Mouse (Mus musculus) embryo, embryonic 11 days (tissue): Measurements from ENCODE around the gene Dip2a.

Experiments used
- DNase-seq: peaks from one replicate; pipeline ENCODE4 v3.0.0-alpha.2; 2015

Gene Dip2a

DNA sequence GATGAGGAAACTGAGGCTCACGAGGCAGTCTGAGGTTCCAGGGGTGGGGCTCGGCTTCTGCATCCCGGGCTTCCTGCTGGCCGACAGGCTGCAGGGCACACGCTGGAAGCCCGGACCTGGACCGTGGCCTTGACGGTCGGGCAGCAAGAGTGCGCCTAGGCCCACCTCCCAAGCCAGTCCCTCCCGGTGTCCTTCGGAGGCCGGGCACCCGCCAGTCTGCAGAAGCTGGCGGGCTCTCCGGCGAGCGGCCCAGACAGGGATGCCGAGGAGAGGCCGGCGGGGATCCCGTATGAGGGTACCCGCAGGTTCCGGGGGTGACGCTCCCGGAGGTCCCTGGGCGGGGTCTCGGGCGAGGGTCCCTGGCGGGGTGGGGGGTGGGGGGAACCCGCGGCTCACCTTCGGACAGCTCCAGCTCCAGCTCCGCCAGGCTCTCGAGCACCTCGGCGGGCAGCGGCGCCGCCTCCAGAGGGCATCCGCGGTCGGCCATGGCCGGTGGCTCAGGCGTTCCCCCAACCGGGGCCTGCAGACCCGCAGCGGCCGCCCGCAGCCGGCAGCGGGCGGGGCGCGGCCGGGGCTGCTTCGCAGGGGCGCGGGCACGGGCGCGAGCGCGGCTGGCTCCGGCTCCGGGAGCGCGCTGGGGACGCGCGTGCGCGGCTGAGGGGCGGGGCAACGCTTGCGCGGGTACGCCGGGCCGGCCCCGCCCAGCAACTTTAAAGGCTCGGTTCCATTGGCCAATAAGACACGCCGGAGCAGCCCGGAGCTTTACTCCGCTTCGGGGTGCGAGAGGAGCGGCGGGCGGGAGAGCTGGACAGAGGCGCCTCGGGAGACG lies at the start of gene Dip2a:
Dip2a (minus strand) TSS at position 581 of the 829 bp plus-strand sequence.
- peak; percentile 96 for DNase-seq

DNA sequence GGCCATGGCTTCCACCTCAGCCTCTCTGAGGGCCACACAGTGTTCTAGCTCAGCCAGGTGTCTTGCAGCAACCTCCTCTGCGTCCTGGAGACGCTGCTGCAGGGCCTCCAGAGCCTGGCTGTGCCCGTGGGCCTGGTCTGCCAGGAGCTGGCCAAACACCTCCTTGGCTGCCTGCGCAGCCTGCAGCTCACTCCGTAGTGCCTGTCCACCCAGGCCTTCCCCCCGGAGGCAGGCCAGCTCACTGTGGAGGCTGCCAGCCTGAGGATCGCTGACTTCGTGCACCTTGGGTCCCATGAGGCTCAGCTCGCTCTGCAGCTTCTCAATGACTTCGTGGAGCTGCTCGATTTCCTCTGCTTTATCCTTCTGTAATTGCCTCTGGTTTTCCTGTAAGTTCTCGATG lies 47.5 kb upstream of the Dip2a start:
- DNase-seq, result no peak

DNA sequence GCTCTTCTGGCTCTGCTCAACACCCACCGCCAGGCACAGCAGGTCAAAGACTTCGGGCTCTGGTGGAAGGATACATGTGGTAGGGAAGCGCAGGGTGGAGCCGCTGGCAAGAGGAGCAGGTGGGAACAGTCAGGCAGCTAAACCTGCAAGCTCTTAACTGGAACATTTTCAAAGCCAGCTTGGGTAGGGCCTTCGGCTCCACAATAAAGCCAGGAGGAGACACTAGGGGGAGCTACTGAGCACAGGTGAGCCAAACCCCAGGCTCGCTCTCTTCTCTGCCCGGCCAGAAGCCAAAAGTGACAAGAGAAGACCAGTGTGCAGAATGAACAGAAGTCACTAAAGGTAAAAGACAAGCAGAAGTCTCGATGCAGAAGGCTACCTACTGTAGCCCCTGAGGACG lies 46.7 kb upstream of the Dip2a start:
- DNase-seq, result peak; percentile 44

DNA sequence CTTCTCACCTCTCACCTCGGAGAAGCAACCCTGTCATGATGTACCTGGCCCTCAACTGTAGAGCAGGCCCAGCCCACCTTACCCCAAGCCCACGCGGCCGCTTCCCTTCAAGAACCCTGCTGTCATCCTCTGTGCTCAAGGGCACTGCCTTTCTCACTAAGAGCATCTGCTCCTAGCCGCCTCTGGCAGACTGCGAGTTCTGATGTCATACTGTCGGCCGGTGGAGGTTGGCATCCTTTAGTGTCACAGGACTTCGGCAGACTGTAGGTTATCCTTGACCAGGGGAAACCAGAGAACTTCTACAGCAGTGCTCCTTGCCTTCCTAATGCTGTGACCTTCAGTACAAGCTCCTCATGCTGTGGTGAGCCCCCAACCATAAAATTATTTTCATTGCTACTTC lies 46.1 kb upstream of the Dip2a start:
- no peak for DNase-seq

DNA sequence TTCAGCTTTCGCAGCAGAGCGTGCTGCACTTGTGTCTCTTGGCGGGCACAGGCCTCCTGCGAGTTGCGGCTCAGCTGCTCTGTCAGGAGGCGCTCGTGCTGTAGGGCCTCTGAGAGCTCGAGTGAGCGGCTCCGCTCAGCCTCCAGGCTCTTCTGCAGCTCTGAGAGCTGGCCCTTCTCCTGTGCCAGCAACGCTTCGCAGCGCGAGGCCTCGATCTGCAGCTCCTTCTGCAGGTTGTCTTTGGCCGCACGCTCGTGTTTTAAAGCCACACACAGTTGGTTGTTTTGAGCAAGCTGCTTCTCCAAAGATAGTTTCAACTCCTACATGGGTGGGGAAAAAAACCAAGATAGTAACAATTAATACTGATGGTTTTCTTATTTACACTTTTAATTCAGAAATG lies 29.9 kb upstream of the Dip2a start:
- no peak for DNase-seq

DNA sequence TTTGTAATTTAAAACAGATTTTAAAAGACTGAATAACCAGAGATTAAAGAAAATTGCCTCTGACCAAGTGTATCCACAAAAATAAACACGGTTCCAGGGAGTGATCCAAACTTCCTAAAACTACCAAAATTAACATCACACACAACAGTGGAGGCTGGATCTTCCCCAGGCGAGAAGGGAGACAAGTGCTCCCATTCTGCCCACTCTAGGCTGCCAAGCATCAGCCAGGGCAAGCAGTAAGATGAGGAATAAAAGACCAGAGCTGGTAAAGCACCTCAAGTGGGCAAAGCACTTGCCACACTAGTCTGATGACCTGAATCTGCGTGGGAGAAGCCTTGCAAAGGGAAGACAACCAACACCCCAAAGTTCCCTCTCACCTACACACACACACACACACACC lies 26.6 kb upstream of the Dip2a start:
- DNase-seq, result no peak

DNA sequence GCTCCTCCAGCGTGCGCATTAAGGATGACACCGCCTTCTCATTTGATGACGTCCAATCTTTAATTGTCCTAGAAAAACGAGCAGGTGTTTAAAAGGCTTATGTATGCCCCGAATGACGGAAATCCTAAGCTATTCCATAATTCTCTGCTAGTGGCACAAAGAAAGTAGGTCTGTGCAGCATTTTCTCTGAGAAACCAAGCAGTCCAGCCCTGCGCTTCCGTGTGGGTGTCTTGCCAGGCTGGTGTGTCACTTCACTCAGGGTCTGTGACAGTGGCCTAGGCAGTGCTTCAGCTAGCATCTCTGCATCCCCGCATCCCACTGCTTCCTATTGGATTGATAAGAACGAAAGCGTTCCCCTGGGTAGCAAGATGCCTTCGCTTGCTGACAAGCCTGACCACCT lies 23.7 kb upstream of the Dip2a start:
- no peak for DNase-seq

DNA sequence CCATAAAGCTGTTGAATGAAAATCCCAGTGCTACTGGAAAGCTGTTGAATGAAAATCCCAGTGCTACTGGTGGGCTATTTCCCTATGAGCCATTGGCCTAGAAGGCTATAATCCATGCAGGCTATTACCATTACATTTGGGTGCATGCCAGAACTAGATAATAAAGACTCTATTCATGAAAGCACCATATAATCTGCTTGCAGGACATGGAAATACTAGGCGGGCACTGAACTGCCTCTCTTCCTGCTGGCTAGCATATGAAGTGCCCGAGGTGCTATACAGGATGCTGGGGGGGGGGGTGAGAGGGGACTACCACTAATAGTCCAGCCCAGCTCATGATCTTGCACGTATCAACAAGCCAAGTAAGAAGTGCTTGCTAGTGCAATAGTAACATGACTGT lies 18.1 kb upstream of the Dip2a start:
- no peak for DNase-seq

DNA sequence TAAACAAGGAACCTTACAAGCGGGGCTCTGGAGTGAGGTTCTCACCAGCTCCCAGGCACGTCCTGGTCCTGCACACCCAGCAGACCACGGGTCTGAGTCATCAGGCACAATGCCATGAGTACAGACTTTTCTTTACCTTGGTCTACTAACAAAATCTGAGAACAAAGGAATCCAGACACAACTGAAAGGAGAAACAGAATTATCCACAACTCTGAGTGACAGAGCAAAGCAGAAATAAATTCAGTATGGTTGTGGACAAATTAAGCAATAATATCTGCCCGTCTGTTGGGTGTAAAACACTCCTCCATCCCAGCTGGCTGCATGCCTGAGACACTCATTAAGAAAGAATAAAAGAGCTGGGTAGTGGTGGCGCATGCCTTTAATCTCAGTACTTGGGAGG lies 13.4 kb upstream of the Dip2a start:
- no peak for DNase-seq

DNA sequence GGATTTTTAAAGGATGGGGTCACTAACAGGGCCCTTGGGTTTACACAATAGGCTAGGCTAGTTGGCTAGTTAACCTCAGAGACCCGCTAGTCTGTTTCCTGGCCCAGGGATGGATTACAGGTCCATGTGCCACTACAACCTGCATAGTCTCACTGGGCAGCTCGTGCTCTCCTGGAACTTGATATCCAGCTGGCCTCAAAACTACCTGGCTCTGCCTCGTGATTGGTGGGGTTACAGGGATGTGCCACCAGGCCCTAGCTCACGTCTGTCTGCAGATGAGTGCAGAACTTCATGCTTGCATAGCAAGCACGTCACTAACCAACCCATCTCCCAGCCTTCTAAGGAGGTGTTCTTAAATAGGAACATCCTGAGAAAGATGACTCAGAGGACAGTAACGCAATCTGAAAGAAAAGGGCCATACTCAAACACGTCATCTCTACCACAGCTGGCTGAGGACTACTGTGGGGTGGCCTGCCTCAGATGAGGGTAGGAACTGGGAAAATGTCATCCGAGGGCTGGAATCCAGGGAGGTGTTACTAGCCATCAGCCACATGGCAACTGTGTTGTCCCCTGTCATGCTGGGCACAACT lies 12.3 kb upstream of the Dip2a start:
- no peak for DNase-seq

DNA sequence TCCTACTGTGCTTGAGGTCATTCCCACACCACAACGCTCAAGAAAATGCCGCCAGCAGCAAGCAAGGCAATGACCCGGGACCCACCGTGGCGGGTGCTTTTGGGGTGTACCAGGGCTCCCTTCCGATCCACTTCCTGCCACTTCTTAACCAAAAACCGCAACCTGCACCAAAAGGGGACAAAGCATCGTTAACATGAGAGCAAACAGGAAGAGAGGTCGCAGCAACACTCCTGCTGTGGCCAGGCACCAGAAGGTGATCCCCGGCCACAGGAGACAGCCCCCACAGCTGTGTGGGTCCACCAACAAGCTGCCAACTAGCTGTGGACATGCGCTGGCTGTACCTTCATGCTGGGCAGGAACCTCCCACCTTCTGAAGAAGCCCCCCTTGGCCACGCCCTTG lies 9.9 kb upstream of the Dip2a start:
- DNase-seq, result no peak

DNA sequence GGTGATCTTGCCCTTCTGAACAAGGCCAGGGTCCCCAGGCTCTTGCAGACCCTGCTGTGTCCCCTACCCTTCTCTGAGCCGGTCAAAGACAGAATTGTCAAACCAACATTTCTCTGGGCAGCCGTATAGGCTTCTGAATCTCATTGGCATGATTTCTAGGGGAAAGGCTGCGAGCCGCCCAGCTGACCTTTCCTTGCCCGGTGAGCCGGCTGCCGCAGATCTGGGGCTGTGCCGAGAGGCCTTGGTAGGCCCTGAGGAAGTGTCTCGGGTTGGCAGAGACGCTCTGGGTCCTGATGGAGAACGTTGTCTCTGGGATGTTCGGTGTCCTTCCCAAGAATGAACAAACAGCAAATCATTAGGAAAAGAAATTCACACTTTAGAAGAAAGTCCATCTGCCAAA lies 8.9 kb upstream of the Dip2a start:
- DNase-seq, result no peak

DNA sequence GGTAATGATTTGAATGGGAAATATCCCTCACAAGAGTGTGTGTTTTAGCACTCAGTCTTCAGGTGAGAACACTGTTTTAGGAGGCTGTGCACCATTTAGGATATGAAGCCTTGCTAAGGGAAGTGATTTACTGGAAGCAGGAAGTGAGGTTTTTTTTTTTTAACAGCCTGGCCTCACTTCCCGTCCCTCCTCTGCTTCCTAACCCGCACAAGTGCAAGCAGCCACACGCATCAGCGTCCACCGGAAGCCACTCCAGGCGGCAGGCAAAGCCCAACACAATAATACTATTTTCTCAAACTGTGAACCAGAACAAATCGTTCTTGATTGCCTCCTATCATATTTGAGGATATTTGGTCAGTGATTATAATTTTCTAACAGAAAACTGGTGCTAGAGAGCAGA lies 6.9 kb upstream of the Dip2a start:
- DNase-seq, result no peak

DNA sequence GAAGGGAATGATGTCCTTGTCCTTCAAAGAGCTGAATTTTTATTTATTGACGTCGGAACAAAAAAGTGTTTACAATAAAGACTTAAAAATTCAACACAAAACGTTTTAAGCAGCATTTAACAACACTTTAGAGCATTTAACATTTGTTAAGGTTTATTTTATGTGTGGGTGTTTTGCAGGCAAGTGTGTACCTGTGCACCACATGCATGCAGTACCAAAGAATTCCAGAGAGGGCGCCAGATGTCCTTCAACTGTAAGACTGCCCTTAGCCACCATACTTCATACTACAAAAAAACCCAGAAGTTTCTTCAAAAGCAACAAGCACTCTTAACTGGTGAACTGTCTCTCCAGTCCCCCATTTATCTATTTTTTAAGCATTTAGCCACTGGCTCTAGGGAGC lies 1.5 kb upstream of the Dip2a start:
- peak; percentile 51 for DNase-seq

DNA sequence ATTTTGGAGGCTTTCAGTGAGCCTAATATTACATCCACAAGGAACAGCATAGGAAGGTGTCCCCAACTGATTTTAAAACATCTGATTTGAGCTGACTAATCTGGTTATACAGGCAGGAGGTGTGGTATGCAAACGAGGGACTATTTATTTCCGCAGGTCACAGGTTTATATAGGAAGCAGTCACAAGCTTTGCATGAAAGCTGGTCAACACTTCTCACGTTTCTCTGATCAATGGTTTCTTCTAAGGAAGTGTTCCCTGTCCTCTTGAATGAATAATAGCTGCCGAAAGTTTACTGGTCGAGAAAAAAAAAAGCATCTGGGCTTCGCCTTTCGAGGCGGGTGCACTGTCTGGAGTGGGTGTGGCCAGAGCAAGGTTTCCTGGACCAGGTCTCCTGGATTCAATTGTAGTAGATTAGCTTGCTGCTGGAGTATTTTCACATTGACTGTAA lies 976 bp upstream of the Dip2a start:
- DNase-seq, result peak; percentile 25

DNA sequence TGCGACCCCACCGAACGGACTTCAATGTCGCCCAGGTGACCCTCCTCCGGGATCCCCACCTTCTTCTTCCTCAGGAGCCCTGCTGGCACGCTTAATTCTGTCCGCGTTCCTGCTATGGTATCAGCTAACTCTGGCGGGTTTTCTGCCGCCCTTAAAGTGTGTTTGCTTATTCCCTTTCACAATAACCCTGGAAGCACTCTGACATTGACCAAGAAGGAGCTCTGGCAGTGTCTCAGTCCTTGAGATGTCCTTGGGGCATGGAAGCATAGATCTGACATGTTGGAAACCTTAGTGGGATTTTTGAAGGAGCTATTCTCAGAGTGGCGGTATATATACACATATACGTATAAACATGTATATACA lies 430 bp upstream of the Dip2a start:
- DNase-seq, result no peak

DNA sequence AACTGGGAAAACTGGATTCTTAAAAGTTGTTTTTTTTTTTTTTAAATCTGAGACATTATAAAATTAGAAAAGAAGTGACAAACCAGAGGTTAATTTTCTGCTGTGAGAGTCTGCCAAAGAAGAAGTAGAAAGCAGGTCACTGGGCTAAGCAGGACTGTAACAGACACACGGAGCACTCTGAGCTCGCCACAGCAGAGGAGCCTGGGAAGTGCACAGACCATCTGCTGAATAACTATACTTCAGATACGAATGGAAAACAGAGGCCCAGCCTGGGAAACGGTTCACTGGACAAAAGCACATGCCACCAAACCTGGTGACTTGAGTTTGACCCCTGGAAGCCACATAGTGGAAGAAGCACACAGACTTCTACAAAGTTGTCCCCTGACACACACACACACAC lies 10.7 kb downstream of the Dip2a start:
- DNase-seq, result peak; percentile 26

DNA sequence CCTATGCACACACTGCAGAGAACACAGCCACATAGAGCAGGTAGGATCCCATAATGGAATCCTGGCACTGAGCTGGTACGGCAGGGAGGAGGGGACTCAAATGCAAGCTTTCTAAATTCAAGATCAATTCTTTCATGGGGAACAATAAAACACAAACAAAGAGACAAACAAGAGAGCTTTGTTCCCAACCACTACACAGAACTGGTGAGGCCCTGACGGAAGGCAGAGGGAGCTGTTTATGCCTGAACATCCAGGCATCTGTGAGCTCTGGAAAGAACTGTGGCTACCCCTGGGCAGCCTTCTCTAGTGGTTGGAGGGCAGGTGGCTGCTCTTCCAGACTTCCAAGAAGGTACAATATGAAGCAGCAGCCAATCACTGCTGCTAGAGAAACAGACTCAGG lies 13.1 kb downstream of the Dip2a start:
- DNase-seq, result no peak

DNA sequence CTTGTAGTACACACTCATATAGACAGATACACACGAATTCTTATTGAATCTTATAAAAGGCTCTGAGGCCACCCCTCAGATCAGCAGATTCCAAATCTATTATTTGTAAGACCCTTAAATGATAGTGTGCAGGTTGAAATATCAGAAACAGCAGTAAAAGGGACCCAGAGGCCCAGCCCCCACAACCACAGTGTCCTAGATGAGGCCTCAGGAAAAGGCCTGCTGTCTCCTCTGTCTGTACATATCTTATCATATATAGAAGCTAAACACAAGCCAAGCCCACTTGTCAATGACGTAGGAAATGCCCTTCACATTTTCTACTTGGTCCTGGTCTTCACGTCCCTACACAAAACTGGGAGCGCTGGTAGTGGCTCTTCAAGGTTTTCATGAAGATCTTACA lies 16.0 kb downstream of the Dip2a start:
- DNase-seq, result no peak

DNA sequence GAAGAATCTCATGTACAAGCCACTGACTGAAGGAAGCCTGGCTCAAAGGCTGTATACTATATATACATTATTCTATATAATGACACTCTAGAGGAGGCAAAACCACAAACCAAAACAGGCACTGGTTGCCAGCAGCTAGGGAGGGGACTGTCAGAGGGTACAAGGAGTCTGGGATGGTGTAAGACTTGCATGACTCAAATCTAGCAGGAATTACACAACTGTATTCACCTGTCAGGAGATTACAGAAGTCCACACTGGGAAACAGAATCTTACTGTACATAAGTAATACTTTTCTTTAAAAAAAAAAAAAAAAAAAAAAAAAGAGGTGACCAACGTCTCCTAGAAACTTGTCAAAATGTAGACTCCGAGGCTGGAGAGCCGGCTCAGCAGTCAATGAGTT lies 16.5 kb downstream of the Dip2a start:
- no peak for DNase-seq

DNA sequence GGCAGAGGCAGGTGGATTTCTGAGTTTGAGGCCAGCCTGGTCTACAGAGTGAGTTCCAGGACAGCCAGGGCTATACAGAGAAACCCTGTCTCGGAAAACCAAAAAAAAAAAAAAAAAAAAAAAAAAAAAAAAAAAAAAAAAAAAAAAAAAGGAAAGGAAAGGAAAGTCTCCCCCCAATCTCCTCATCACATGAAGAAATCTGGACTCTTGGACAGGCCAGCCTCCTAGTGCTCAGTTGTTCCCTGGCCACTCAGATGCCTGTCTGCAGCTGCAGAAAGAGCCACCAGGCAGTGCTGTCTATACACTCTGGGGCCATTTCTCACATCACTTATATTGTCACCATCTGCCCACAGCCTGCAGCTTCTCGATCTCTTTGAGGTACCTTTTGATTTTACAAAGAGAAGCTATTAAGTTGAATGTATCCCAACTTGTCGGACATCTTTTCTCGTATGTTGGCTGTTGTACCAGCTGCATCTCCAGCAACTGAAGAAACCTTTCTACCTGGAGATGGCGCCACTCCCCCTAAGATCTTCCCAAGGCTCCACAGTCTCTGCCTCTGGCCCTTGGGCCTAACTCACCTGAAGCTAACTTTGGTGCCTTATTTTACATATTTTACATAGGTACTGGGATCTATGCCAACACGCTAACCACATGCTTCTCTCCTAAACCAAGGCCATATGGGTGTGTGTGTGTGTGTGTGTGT lies 18.6 kb downstream of the Dip2a start:
- DNase-seq, result peak; percentile 27

DNA sequence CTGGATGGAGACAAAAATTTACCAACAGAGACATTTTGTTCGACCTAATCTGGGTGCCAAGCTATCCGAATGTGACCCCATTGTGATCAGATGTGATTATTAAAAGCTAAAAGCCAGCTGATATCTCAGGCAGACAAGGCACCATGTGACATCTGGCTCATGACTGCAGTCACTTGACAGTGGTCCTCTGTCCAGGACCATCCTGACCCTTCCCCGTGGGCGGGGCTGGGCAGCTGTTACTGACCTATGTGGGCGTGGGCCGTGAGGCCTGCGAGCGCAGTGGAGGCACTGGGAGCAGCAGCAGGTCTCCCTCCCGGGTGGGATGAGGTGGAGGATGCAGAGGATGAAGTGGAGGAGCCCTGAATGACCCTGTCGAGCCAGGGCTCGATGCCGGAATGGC lies 27.5 kb downstream of the Dip2a start:
- no peak for DNase-seq

DNA sequence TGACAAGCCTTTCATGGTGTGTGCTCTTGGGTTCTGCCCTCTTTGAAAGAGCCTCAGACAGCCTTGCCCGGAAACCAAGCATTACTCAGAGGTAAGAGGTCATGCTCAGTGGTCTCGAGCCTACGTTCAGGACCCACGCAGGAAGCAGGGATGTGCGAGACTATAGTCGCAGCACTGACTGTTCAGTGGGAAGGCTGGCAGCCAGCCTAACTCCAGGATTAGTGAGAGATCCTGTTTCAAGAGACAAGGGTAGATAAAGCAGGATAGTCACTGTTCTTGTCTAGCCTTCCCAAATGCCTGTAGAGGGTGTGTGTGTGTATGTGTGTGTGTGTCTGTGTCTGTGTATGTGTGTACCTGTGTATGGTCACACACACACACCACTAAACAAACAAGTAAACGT lies 28.9 kb downstream of the Dip2a start:
- no peak for DNase-seq

DNA sequence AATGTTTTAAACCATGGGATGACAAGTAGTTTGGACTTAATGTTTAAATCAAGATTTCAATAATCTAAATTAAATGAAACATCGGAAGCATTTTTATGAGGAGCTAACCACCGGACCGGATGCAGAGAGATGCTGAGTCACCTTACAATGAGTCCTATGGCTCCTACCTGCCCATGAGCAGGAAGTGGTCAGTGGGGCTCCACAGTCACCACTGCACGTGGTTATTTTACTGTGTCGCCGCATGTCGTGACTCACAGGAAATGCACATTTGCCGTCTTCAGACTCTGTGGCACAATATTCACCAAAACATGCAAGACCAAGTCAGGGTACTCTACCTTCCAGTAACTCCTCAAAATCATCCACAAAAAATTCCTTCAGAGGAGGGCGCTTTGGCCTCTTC lies 38.4 kb downstream of the Dip2a start:
- DNase-seq, result no peak
